Mouse (Mus musculus): ENCODE measurements around the gene Cct8. TPM values are rescaled to one million over a fixed set of nuclear protein-coding genes. Genes with fewer than 3 reads are reported as not detected.

The Cct8 gene
- polyA plus RNA-seq (2015; fragmentation: Nextera tagmentation; extraction: Ambion mirVana): 496 and 514 TPM in 2 replicates

DNA sequence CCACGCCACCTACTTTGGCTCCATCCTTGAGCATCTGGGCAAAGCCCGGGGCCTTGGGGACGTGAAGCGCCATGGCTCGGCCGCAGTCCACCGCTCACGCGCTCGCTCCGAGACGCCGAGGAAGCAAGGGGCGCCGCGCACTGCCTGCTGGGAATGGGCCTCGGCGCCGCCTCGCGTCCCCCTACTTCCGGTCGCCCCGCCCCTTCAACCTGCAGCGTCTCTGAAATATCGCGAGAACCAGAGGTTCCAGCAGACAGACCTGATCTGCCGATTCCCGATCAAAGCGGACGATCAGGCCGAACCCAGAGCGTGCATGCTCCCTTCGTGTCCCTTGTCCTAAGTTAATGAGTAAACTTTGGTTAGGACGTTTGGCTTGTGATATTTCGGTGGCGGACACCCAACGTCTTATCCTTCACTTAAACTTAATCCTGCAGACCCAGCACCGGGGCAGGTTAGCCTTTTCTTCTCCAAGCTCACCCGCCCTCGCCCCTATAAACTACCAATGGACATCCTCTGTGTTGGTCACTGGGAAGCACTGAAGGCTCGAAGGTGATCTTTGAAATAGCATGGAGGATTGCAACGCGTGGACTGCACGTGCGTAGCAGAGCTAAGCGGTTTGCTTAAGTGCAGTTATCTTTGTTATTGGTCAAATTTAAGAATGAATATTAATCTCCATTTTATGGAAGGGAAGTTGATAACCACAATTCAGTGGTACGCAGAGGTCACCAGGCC, at the start of gene Cct8:
Cct8 (minus strand) TSS at position 158 of the 732 bp plus-strand sequence.
- Histone ChIP-seq H3K4me3 (replicated peaks) (peak within 1 kb of the TSS; percentile 83), H3K9ac (replicated peaks) (peak within 1 kb of the TSS; percentile 93), H3K4me1 (replicated peaks) (peaks cover 19% of the 10 kb centered on the region), H3K4me2 (replicated peaks) (peak within 1 kb of the TSS; percentile 84), H3K9me3 (no peaks in the 10 kb centered on the region), H3K27ac (peak within 1 kb of the TSS; percentile 82), H3K36me3 (peaks cover 33% of the 10 kb centered on the region), H3K27me3 (no peaks in the 10 kb centered on the region)
- ATAC-seq: peak; percentile 97
- under 1% methylated on average over 48 of the region's 48 CpGs for WGBS

DNA sequence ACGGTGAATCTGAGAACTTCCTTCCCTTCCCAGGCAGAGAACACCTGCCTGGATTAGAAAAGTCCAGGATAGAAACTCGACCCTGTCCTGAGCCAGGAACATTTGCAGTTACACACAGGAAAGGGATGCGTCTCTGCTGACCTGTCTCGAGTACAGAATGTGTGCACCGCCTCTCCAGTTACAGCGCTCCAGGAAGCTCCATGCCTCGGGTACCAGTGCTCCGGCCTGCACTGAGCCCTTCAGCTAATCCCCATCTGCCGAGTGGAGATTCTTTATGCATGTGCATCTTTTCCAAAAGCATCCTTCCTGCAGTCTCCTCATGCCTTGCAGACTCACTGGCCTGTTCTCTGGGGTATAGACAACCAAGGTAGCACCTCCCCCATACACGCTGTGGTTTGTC, 33.1 kb upstream of the Cct8 start:
- Histone ChIP-seq H3K9me3 (no peaks in the 10 kb centered on the region), H3K4me1 (replicated peaks) (peaks cover 6% of the 10 kb centered on the region; the same call in 1 of the 2 replicates), H3K4me3 (replicated peaks) (no peak overlapping the region), H3K9ac (replicated peaks) (no peak overlapping the region), H3K36me3 (no peaks in the 10 kb centered on the region), H3K27me3 (no peaks in the 10 kb centered on the region), H3K27ac (no peak overlapping the region), H3K4me2 (replicated peaks) (no peak overlapping the region)
- no peak for ATAC-seq
- WGBS: 78% methylated on average over 10 of the region's 10 CpGs

DNA sequence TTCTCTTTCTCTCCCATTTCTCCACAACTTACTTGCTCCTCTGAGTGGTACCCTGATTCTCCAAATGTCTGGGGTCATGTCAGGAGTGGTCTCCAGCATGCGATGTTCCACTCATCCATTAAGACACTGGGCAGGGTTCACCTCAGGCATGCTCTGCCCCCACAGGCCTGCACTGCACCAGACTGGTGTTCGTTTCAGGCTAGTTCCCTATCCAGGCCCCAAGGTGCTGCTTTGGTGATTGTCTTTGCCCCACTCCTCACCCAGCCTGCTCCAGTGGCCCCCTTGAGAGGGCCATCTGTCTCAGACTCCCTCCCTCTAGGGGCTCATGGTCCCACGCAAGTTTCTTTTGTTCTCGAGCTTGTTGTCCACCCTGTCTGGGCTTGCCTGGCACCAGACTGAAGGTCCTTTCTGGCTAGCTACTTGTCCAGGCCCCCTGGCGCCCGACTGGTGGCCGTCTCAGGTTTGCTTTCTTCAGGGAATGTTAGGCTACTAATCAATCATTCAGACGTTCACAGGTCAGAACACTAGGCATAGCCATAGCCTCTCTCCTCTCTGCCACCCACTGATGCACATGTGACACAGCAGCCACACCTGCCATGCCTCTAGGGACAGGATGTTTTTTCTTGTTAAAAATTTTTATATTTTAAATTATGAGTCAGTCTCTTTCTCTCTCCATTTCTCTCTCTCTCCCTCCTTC, 32.0 kb upstream of the Cct8 start:
- Histone ChIP-seq H3K9me3 (no peaks in the 10 kb centered on the region), H3K27me3 (no peaks in the 10 kb centered on the region), H3K4me3 (replicated peaks) (no peak overlapping the region), H3K27ac (no peak overlapping the region), H3K4me1 (replicated peaks) (peaks cover 6% of the 10 kb centered on the region; the same call in 1 of the 2 replicates), H3K4me2 (replicated peaks) (no peak overlapping the region), H3K36me3 (no peaks in the 10 kb centered on the region), H3K9ac (replicated peaks) (no peak overlapping the region)
- WGBS: 69% methylated on average over 8 of the region's 8 CpGs
- ATAC-seq: peak; percentile 30; the same call in 1 of the 2 replicates

DNA sequence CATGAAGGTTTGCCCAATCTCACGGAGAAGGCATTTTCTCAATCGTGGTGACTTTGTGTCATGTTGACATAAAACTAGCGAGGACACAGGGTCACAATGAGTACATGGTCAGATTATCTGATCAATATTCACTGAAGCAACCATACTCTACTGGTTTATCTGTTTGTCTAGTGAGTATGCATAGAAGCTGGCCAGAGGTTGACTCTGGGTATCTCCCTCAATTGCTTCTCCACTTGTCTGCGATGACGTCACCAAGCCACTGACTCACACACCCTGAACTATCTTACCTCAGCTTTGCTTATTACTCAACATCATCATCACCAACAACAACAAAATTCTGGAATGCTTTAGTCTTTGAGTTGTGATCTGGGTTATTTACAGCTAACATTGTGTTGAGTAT, 28.6 kb upstream of the Cct8 start:
- no peak for ATAC-seq
- no peaks in the 10 kb centered on the region for H3K9me3 ChIP-seq
- peaks cover 4% of the 10 kb centered on the region; the same call in 1 of the 2 replicates for H3K4me1 ChIP-seq (replicated peaks)
- H3K27me3 ChIP-seq: no peaks in the 10 kb centered on the region
- H3K27ac ChIP-seq: no peak overlapping the region
- H3K4me2 ChIP-seq (replicated peaks): no peak overlapping the region
- H3K4me3 ChIP-seq (replicated peaks): no peak overlapping the region
- WGBS: 95% methylated on average over 5 of the region's 5 CpGs
- H3K36me3 ChIP-seq: no peaks in the 10 kb centered on the region
- H3K9ac ChIP-seq (replicated peaks): no peak overlapping the region

DNA sequence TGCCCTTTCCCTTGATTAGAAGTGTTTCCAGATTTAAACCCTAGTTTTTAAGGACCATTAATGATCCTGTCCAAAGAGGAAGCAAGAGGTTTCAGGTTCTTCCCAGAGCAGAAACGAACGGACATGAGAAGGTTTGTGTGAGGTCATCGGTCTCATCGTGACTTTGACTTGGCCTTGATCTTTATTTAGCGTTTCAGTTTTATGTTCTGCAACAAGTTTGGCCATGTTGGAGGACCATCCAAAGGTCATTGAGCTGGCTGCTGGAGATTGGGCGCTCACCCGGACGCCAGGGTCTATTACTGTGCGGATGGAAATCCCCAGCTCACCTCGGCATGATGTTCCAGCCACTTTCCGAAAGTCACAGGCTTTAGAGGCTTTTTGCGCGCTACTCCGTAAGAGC, 16.7 kb upstream of the Cct8 start:
- no peak overlapping the region for H3K27ac ChIP-seq
- ATAC-seq: no peak
- no peak overlapping the region for H3K4me3 ChIP-seq (replicated peaks)
- H3K9ac ChIP-seq (replicated peaks): no peak overlapping the region
- H3K36me3 ChIP-seq: no peaks in the 10 kb centered on the region
- H3K4me2 ChIP-seq (replicated peaks): no peak overlapping the region
- 94% methylated on average over 14 of the region's 14 CpGs for WGBS
- no peaks in the 10 kb centered on the region for H3K27me3 ChIP-seq
- H3K9me3 ChIP-seq: no peaks in the 10 kb centered on the region
- H3K4me1 ChIP-seq (replicated peaks): 0 out of 2 replicates have a peak, but pooled peaks cover 3% of the 10 kb centered on the region

DNA sequence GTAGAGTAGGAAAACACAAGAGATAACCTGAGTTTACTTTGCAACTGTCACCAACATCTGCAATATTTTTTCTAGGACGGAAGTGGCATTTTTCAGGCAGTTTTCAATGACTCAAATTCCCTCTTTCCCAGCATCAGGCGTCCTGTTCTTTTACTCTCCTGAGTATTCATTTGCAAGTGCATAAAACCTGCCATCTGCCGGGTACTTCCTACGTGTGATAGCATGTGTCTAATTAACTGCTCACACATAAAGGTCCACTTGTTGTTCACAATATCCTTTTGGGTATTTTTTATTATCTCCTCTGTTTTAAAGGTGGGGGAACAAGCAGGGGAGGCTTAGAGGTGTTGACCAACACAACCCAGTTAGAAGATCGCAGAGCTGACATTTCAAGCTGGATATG, 16.0 kb upstream of the Cct8 start:
- Histone ChIP-seq H3K27ac (no peak overlapping the region), H3K27me3 (no peaks in the 10 kb centered on the region), H3K4me2 (replicated peaks) (no peak overlapping the region), H3K9ac (replicated peaks) (no peak overlapping the region), H3K36me3 (no peaks in the 10 kb centered on the region), H3K4me1 (replicated peaks) (0 out of 2 replicates have a peak, but pooled peaks cover 4% of the 10 kb centered on the region), H3K4me3 (replicated peaks) (no peak overlapping the region), H3K9me3 (no peaks in the 10 kb centered on the region)
- WGBS: 67% methylated on average over 5 of the region's 5 CpGs
- no peak for ATAC-seq

DNA sequence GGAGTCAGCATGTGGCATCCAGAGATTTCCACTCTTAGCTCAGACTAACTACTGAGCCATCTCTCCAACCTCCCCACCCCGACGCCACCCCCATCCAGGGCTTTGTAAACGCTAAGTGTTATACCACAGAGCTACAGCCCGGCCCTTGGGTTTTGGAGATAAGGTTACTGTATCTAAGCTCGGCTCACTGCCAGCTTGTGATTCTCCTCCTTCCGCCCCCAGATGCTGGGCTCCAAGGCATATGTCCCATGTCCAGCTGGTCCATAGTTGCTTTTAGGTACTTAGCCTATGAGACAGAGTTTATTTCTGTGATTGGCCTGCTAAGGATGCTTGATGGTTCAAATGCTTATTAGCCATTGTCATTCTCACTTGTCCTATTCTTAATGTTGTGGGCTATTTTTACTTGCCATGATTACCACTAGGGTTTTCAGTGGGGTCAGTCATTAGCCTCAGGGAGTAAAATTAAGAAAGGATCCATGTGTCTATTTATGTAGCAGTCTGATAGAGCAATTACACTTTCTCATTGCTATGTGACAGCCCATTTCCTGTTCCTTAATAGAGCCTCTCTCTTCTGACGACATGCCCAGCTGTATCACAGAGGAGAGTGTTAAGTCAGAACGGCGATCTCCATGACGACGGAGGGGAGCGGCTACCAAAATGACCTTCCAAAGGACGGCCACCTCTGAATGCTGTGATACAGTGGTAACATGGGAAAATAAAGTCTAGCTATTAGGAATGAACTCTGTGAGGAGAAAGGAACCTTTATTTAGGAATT, 5.8 kb upstream of the Cct8 start:
- Histone ChIP-seq H3K27me3 (no peaks in the 10 kb centered on the region), H3K4me1 (replicated peaks) (peaks cover 6% of the 10 kb centered on the region), H3K9ac (replicated peaks) (no peak overlapping the region), H3K4me2 (replicated peaks) (no peak overlapping the region), H3K4me3 (replicated peaks) (no peak overlapping the region), H3K27ac (no peak overlapping the region), H3K9me3 (no peaks in the 10 kb centered on the region), H3K36me3 (no peaks in the 10 kb centered on the region)
- ATAC-seq: no peak
- WGBS: 71% methylated on average over 13 of the region's 13 CpGs

DNA sequence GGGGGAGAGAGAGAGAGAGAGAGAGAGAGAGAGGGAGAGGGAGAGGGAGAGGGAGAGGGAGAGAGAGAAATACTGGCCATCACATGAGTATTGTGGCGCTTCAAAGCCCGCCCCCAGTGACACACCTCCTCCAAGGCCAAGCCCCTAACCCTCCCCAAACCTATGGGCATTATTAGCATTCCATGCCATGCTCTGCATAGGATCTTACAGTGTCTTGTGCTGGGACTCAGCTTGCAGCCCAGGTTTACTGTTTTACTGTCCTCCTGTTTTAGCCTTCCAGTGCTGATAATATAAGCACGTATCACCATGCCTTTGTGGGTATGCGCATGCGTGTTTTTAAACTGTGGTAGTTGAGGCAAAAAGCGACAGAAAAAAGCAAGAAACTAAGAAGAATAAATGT, 3.9 kb upstream of the Cct8 start:
- Histone ChIP-seq H3K27ac (no peak overlapping the region), H3K4me1 (replicated peaks) (peaks cover 11% of the 10 kb centered on the region), H3K9me3 (no peaks in the 10 kb centered on the region), H3K4me2 (replicated peaks) (no peak overlapping the region), H3K9ac (replicated peaks) (no peak overlapping the region), H3K27me3 (no peaks in the 10 kb centered on the region), H3K4me3 (replicated peaks) (no peak overlapping the region), H3K36me3 (no peaks in the 10 kb centered on the region)
- WGBS: 62% methylated on average over 6 of the region's 6 CpGs
- ATAC-seq: no peak

DNA sequence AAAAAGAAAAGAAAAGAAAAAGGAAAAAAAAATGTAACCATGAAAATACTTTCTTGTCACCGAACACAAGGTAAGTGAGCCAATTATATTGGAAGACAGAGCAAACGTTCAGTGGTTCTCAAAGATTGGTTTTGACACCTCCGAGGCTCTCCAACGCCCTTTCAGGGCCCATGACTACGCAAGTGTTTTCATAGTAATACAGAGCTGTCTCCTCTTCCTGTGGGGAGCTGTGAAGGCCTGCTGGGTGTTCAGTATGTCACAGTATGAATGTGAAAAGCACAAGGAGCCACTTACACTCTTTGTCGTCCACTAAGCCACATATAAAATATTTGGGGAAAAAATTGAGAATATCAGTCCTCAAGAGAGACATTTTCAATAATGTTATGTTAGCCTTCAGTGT, 1.5 kb upstream of the Cct8 start:
- 87% methylated on average over 6 of the region's 6 CpGs for WGBS
- Histone ChIP-seq H3K27ac (no peak overlapping the region), H3K36me3 (peaks cover 20% of the 10 kb centered on the region), H3K4me3 (replicated peaks) (no peak overlapping the region), H3K9ac (replicated peaks) (no peak overlapping the region), H3K9me3 (no peaks in the 10 kb centered on the region), H3K4me2 (replicated peaks) (no peak overlapping the region), H3K4me1 (replicated peaks) (peaks cover 19% of the 10 kb centered on the region), H3K27me3 (no peaks in the 10 kb centered on the region)
- no peak for ATAC-seq

DNA sequence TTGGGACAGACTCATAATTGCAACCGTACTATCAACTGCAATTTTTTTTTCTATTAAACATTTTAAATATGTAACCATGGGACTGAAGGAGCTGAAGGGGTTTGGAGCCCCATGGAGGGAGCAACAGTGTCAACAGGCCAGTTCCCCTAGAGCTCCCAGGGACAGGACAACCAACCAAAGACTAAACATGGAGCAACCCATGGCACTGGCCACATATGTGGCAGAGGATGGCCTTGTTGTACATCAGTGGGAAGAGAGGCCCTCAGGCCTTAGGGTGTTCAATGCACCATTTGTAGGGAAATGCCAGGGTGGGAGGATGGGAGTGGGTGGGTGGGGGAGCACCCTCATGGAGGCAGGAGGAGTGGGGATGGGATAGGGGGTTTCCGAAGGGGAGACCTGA, 1.1 kb upstream of the Cct8 start:
- H3K9me3 ChIP-seq: no peaks in the 10 kb centered on the region

DNA sequence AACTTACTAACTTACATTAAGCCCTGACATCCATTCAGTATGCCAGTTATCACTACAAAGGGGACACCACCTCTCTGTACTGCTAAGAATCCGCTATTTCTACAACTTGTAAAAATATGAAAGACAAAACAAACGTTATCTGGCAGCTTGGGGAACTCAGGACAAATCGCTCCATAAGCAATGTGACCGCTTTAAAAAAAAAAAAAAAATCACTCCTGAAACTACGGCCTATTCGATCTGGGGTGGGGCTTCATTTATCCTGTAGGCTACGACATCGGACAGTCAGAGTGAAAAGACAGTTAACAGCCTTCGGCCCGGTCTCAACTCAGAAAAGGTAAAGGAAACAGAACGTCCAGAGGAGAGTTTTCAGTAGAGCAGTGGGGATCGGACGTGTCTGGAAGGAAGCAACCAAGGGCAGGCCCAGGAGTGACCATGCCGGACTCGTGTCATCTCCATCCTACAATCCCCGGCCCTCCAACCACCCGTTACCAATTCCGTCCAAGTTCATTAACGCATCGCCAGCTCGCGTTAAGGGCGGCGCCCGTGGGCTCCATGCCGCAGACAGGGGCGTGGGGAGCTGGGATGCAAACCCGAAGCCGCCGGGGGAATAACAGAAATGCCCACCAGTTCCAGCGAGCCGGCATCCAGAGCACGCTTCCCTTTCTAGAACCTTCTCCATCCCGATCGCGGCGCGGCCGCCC, 568 bp downstream of the Cct8 start:
- peak; percentile 75 for ATAC-seq
- WGBS: under 1% methylated on average over 39 of the region's 39 CpGs
- peak overlapping the region; percentile 83 for H3K4me3 ChIP-seq (replicated peaks)

More for the DNA sequence above, 1.1 kb upstream of the Cct8 start:
- Histone ChIP-seq H3K4me3 (replicated peaks) (peak overlapping the region; percentile 83), H3K36me3 (peaks cover 25% of the 10 kb centered on the region), H3K4me1 (replicated peaks) (peaks cover 19% of the 10 kb centered on the region), H3K27ac (no peak overlapping the region), H3K27me3 (no peaks in the 10 kb centered on the region), H3K9ac (replicated peaks) (peak overlapping the region; percentile 69; the same call in 1 of the 2 replicates), H3K4me2 (replicated peaks) (peak overlapping the region; percentile 57)
- 96% methylated on average over 2 of the region's 2 CpGs for WGBS
- no peak for ATAC-seq

More for the DNA sequence above, 568 bp downstream of the Cct8 start:
- Histone ChIP-seq H3K27ac (peak overlapping the region; percentile 82), H3K4me2 (replicated peaks) (peak overlapping the region; percentile 84), H3K27me3 (no peaks in the 10 kb centered on the region), H3K9me3 (no peaks in the 10 kb centered on the region), H3K4me1 (replicated peaks) (peaks cover 19% of the 10 kb centered on the region), H3K36me3 (peaks cover 41% of the 10 kb centered on the region), H3K9ac (replicated peaks) (peak overlapping the region; percentile 93)
